Mouse (Mus musculus) heart, embryonic 14.5 days (tissue): ENCODE data around the gene Metap2. TPM values are rescaled to one million over a fixed set of nuclear protein-coding genes. Genes with fewer than 3 reads are reported as not detected.

Experiments
- ATAC-seq: fragments of 200-750 bp; cut with Nextera tagmentation; 2 replicates; pipeline ENCODE4 v1.8.0; 2017; ENCODE audit warnings: low read depth, moderate TSS enrichment; ENCODE audit not compliant: insufficient number of reproducible peaks, insufficient read depth, low FRiP score
- H3K27ac ChIP-seq, 2 experiments: fragments of 200-500 bp in 1 of 2; fragments of 300-500 bp in 1 of 2; sonication (generic) in 1 of 2; replicated peaks in 1 of 2; 2 replicates each; pipeline ENCODE4 v1.5.1; 2012 to 2014; ENCODE audit warnings: low read depth in 2 of 2, low read length in 2 of 2, control low read depth in 1 of 2, mild to moderate bottlenecking in 1 of 2, mixed read lengths in 1 of 2; ENCODE audit not compliant: control insufficient read depth in 1 of 2, insufficient read depth in 1 of 2
- H3K27me3 ChIP-seq: fragments of 300-500 bp; sonication (generic); 2 replicates; pipeline ENCODE4 v1.6.1; 2014; ENCODE audit warnings: mild to moderate bottlenecking, low read length, control low read depth; ENCODE audit not compliant: control insufficient read depth, insufficient read depth
- H3K36me3 ChIP-seq: fragments of 300-500 bp; sonication (generic); 2 replicates; pipeline ENCODE4 v1.6.1; 2014; ENCODE audit warnings: mild to moderate bottlenecking, control low read depth, low read length, mixed read lengths; ENCODE audit not compliant: control insufficient read depth, insufficient read depth
- H3K4me1 ChIP-seq, 2 experiments: fragments of 200-500 bp in 1 of 2; fragments of 300-500 bp in 1 of 2; sonication (generic) in 1 of 2; 2 replicates each; pipeline ENCODE4 v1.6.1; 2012 to 2014; ENCODE audit warnings: low read length in 2 of 2, control low read depth in 1 of 2, mixed read lengths in 1 of 2; ENCODE audit not compliant: control insufficient read depth in 2 of 2, insufficient read depth in 2 of 2
- H3K4me2 ChIP-seq: fragments of 300-500 bp; sonication (generic); 2 replicates; pipeline ENCODE4 v1.6.1; 2014; ENCODE audit warnings: mild to moderate bottlenecking, low read length
- H3K4me3 ChIP-seq, 2 experiments: fragments of 200-500 bp in 1 of 2; fragments of 300-500 bp in 1 of 2; sonication (generic) in 1 of 2; 2 replicates each; pipeline ENCODE4 v1.5.1; 2012 to 2014; ENCODE audit warnings: low read length in 2 of 2, mild to moderate bottlenecking in 2 of 2, control low read depth in 1 of 2, low read depth in 1 of 2, moderate library complexity in 1 of 2; ENCODE audit not compliant: control insufficient read depth in 1 of 2, insufficient read depth in 1 of 2
- H3K9ac ChIP-seq: fragments of 300-500 bp; sonication (generic); 2 replicates; pipeline ENCODE4 v1.6.1; 2014; ENCODE audit warnings: mild to moderate bottlenecking, low read length
- H3K9me3 ChIP-seq: fragments of 300-500 bp; sonication (generic); 2 replicates; pipeline ENCODE4 v1.6.1; 2016; ENCODE audit warnings: low read length, control low read depth; ENCODE audit not compliant: control insufficient read depth
- WGBS: fragments of 180-500 bp; shearing (Covaris S2); extraction: QIAGEN DNeasy Blood & Tissue Kit; methylation state at CpG from one replicate; pipeline ENCODE4 v1.1.7; 2014; 5-methylcytosine and 5-hydroxymethylcytosine counted together
- polyA plus RNA-seq: library from polyadenylated mRNA; unstranded; fragments of >200 nt; fragmentation: Nextera tagmentation; extraction: Ambion mirVana; gene quantifications from 2 replicates; pipeline ENCODE4 v1.2.1, GENCODE M21; 2014

The Metap2 gene
- polyA plus RNA-seq, 1 experiment from 2014 or later, result 159 TPM

DNA sequence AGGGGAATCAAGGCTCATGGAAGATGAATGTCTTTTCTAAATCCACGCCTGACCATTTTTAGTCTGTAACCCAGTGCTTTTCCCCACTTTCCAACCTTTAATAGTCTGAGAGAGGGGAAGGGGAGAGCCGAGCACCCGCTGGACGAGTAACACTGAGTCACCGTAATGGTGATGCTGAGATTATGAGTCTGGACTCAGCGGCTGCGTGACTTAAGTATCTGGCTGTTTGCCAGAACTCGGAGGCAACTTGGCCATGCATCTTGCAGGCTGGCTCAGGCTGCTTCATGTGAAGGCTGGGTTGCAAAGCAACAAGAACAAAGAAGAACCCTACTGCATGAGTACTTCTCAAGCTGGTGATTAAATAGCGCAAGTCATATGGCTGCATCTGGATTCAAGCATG is 37.1 kb upstream of the Metap2 start:
- no peaks in the 10 kb centered on the region for H3K9me3 ChIP-seq
- H3K27me3 ChIP-seq, result no peaks in the 10 kb centered on the region
- no peak overlapping the region for H3K4me3 ChIP-seq
- H3K27ac ChIP-seq, result 0 out of 4 replicates have a peak overlapping the region, but pooled peaks of 1 of the 2 experiments have one; percentile 8
- no peak for ATAC-seq
- no peaks in the 10 kb centered on the region for H3K36me3 ChIP-seq
- 23% methylated on average over 9 of the region's 9 CpGs for WGBS
- peaks cover 9 to 14% of the 10 kb centered on the region in 2 experiments for H3K4me1 ChIP-seq
- no peak overlapping the region for H3K4me2 ChIP-seq
- H3K9ac ChIP-seq, result no peak overlapping the region

DNA sequence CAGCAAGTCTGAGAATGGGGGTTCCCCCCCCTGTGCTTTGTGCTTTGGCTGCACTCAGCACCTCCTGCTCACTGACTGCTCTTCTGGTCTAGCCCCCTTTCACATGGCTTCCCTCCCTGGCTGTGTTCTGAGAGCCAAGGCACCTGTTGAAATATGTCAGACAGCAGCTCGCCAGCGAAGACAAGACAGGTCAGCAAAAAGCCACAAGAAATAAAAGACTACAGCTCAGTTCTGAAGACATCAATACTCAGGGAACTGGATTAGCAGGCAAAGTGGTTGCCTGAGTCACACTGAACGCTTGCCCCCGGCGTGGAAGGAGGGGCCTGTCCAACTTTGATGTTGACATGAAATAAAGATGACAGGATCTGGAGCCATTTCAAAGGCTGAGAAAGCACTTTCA is 36.0 kb upstream of the Metap2 start:
- Histone ChIP-seq H3K4me2 (0 out of 2 replicates have a peak overlapping the region, but pooled peaks have one; percentile 21), H3K4me3 (no peak overlapping the region), H3K9ac (no peak overlapping the region), H3K27me3 (no peaks in the 10 kb centered on the region), H3K9me3 (no peaks in the 10 kb centered on the region), H3K27ac (no peak overlapping the region), H3K36me3 (no peaks in the 10 kb centered on the region), H3K4me1 (peaks cover 9 to 14% of the 10 kb centered on the region in 2 experiments)
- 30% methylated on average over 5 of the region's 5 CpGs for whole genome bisulfite sequencing
- no peak for ATAC-seq

DNA sequence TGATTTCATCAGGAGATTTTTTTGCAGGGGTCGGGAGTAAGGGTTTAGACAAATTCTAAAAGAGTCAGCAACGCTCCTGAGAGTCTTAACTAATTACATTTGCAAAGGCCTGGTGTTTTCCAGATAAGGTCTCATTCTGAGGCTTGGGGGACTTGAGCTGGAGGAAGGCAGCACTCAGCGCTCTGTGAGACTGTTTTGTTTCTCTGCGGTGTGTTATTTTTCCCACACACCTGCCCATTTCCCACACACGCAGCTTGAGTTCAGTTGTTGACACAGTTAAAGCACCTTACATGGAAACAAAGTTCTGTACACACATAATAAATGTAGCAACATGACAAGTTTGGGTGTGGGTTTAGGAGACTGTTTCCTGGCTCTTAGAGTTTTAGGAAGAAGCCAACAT is 35.1 kb upstream of the Metap2 start:
- Histone ChIP-seq H3K27ac (no peak overlapping the region), H3K27me3 (no peaks in the 10 kb centered on the region), H3K9ac (no peak overlapping the region), H3K4me1 (peaks cover 9 to 14% of the 10 kb centered on the region in 2 experiments), H3K36me3 (no peaks in the 10 kb centered on the region), H3K4me2 (no peak overlapping the region), H3K9me3 (peaks cover 4% of the 10 kb centered on the region; the same call in 1 of the 2 replicates), H3K4me3 (no peak overlapping the region)
- no peak for ATAC-seq
- 47% methylated on average over 5 of the region's 5 CpGs for WGBS

DNA sequence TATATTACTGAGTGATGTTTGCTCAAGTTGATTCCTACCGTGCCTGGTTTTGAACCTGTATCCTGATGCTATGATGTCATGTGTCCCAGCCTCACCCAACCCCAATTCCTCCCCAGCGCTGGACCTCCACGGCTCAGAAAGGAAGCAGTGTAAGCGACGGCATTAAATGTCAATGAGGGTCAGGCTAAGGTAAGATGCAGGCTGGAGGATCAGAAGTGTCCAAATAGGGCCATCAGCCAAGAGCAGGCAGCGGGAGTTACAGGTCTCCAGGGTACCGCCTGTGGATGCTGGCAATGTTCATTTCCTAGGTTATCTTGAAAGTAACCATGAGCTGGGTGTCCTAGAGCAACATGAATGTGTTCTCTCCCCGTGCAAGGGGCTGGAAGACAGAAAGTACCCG is 34.5 kb upstream of the Metap2 start:
- no peaks in the 10 kb centered on the region for H3K27me3 ChIP-seq
- H3K36me3 ChIP-seq, result no peaks in the 10 kb centered on the region
- no peak overlapping the region for H3K4me3 ChIP-seq
- H3K9me3 ChIP-seq, result peaks cover 4% of the 10 kb centered on the region; the same call in 1 of the 2 replicates
- H3K4me2 ChIP-seq, result no peak overlapping the region
- H3K27ac ChIP-seq, result no peak overlapping the region
- 58% methylated on average over 9 of the region's 9 CpGs for WGBS
- no peak overlapping the region for H3K9ac ChIP-seq
- H3K4me1 ChIP-seq, result peaks cover 9 to 14% of the 10 kb centered on the region in 2 experiments
- ATAC-seq, result no peak

DNA sequence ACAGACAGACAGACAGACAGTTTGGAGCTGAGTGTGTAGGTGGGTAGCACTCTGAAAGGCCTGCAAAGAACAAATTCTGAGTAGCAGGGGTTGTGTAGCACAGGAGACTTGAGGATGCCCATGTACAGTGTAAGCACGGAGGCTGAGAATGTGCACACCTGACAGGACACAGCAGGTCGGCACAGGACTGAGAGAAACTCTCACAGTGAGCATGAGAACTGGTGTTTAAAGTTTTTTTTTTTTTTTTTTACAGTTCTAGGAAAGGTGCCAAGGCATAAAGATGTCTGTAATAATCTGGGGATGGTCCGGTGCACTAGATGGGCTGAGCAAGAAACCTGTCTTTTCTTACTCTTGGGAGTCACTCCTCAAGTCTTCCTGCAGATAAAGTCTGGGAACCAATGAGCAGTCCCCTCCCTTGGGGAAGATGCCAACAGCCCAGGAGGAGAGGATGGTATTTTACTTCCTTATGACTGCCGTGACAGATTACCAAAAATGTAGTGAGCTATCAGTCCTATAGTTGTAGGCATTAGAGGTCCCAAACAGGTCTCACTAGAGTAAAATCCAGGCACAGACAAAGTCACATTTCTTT is 33.4 kb upstream of the Metap2 start:
- Histone ChIP-seq H3K36me3 (no peaks in the 10 kb centered on the region), H3K9me3 (peaks cover 4% of the 10 kb centered on the region; the same call in 1 of the 2 replicates), H3K27ac (no peak overlapping the region), H3K27me3 (no peaks in the 10 kb centered on the region), H3K9ac (no peak overlapping the region), H3K4me1 (peaks cover 9 to 14% of the 10 kb centered on the region in 2 experiments), H3K4me3 (no peak overlapping the region), H3K4me2 (no peak overlapping the region)
- 67% methylated on average over 4 of the region's 4 CpGs for WGBS
- ATAC-seq, result no peak

DNA sequence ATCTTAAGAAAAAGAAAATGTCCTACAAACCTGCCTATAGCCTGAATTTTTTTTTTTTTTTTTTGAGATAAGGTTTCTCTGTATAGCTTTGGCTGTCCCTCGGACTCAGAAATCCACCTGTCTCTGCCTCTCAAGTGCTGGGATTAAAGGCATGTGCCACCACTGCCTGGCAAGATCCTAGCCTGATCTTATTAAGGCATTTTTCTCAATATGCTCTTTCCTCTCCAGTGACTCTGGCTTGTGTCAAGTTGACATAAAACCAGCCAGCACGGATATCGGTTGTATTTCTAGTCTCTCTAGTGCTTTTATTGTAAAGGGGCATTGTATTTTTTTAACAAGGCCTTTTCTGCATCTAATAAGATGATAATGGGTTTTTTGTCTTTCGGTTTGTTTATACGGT is 27.8 kb upstream of the Metap2 start:
- no peaks in the 10 kb centered on the region for H3K27me3 ChIP-seq
- H3K4me3 ChIP-seq, result no peak overlapping the region
- WGBS, result 64% methylated on average over 5 of the region's 5 CpGs
- no peak overlapping the region for H3K9ac ChIP-seq
- no peaks in the 10 kb centered on the region; a peak in 1 of 4 replicates for H3K4me1 ChIP-seq
- no peaks in the 10 kb centered on the region for H3K36me3 ChIP-seq
- no peak overlapping the region for H3K4me2 ChIP-seq
- no peak for ATAC-seq
- H3K9me3 ChIP-seq, result peaks cover 4% of the 10 kb centered on the region; the same call in 1 of the 2 replicates
- no peak overlapping the region for H3K27ac ChIP-seq

DNA sequence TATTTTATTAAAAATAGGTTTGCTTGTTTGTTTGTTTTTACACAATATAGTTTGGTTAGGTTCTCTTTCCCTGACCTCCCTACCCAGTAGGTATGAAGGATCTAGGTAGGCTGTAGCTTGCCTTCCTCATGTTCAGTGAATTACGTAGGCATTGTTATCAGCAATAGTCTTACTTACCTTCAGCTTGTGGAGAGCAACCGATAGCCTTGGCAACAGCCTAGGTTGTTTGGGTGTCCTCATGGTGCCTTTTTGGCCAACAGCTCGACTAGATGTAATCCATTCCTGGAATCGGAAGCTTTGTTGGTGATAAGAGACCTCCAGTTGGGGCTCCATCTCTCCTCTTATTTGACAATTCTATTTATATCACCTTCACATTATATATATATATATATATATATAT is 24.3 kb upstream of the Metap2 start:
- Histone ChIP-seq H3K9me3 (no peaks in the 10 kb centered on the region), H3K4me3 (no peak overlapping the region), H3K9ac (no peak overlapping the region), H3K4me1 (peaks cover 11 to 18% of the 10 kb centered on the region in 2 experiments), H3K4me2 (no peak overlapping the region), H3K27me3 (no peaks in the 10 kb centered on the region), H3K36me3 (no peaks in the 10 kb centered on the region), H3K27ac (no peak overlapping the region)
- no peak for ATAC-seq
- WGBS, result 80% methylated on average over 4 of the region's 4 CpGs

DNA sequence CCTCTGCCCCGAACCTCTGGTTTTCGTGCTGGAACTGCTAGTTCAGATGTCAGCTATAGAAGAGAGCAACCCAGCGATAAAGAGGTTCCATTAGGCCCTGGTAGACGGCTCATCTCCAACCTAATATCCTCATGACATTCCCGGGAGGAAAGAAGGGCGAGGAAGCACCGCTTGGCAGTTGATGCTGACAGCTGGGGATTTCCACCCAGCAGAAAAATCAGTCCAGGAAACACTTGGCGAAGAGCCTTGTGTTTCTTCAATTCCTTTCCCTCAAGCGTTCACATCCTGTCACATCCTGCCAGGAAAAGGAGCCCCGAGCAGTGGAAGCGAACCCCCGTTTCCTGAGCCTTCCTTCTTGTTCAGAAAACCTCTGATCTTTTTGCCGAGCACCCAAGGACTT is 22.3 kb upstream of the Metap2 start:
- 33% methylated on average over 13 of the region's 13 CpGs for WGBS
- no peaks in the 10 kb centered on the region for H3K9me3 ChIP-seq
- H3K4me3 ChIP-seq, result peak overlapping the region in 1 of 2 experiments; percentile 16; a peak in 2 of 4 replicates
- no peaks in the 10 kb centered on the region for H3K27me3 ChIP-seq
- H3K27ac ChIP-seq, result peak overlapping the region; percentile 86 to 89
- no peaks in the 10 kb centered on the region for H3K36me3 ChIP-seq
- peak; percentile 50; the same call in 1 of the 2 replicates for ATAC-seq
- H3K9ac ChIP-seq, result peak overlapping the region; percentile 44
- peak overlapping the region; percentile 60 for H3K4me2 ChIP-seq
- peaks cover 14 to 18% of the 10 kb centered on the region in 2 experiments for H3K4me1 ChIP-seq
